Mouse (Mus musculus) G1E-ER4 (cell line): Measurements from ENCODE around the gene Zfp607b. TPM values are rescaled to one million over a fixed set of nuclear protein-coding genes. Genes with fewer than 3 reads are reported as not detected.

Source experiments
- GATA1 ChIP-seq: IDR thresholded peaks from one replicate; pipeline ENCODE4 v1.8.0; 2012; ENCODE audit warnings: low read length, inconsistent platforms
- polyA plus RNA-seq: library from polyadenylated mRNA; stranded (reverse); fragments of >175 nt; gene quantifications from 2 replicates; pipeline ENCODE4 v1.2.3, GENCODE M21; 2012

Gene Zfp607b
- polyA plus RNA-seq, 1 experiment, result 0.08 TPM

GRCm38 (mm10) chr7:27673575-27674131 is 15.5 kb upstream of the Zfp607b start:
- TF ChIP-seq GATA1, result no peak

GRCm38 (mm10) chr7:27674195-27674521 is 15.0 kb upstream of the Zfp607b start:
- no peak for TF ChIP-seq GATA1

- no peak for TF ChIP-seq GATA1
Observed at GRCm38 (mm10) chr7:27674522-27675221, 14.5 kb upstream of the Zfp607b start, which contains the start of gene Map3k10. Map3k10 (minus strand) TSS chr7:27674598.

GRCm38 (mm10) chr7:27675222-27675612 is 13.9 kb upstream of the Zfp607b start:
- no peak for TF ChIP-seq GATA1

GRCm38 (mm10) chr7:27683218-27683617 is 5.9 kb upstream of the Zfp607b start:
- no peak for TF ChIP-seq GATA1

GRCm38 (mm10) chr7:27685220-27685619 is 3.9 kb upstream of the Zfp607b start:
- no peak for TF ChIP-seq GATA1

- TF ChIP-seq GATA1, result no peak
Observed at GRCm38 (mm10) chr7:27685681-27686080, 3.5 kb upstream of the Zfp607b start.

GRCm38 (mm10) chr7:27687043-27687442 is 2.1 kb upstream of the Zfp607b start:
- no peak for TF ChIP-seq GATA1

- no peak for TF ChIP-seq GATA1
Observed at GRCm38 (mm10) chr7:27687836-27688235, 1.3 kb upstream of the Zfp607b start.

GRCm38 (mm10) chr7:27688246-27688788 is 823 bp upstream of the Zfp607b start:
- TF ChIP-seq GATA1, result no peak

GRCm38 (mm10) chr7:27691076-27691475 is 1.9 kb downstream of the Zfp607b start:
- TF ChIP-seq GATA1, result no peak

- TF ChIP-seq GATA1, result no peak
Observed at GRCm38 (mm10) chr7:27696711-27697110, 7.6 kb downstream of the Zfp607b start.

GRCm38 (mm10) chr7:27710402-27710801 is 21.3 kb downstream of the Zfp607b start:
- TF ChIP-seq GATA1, result no peak

GRCm38 (mm10) chr7:27721951-27722350 is 32.8 kb downstream of the Zfp607b start:
- TF ChIP-seq GATA1, result no peak

GRCm38 (mm10) chr7:27725566-27726538 is 36.7 kb downstream of the Zfp607b start:
- no peak for TF ChIP-seq GATA1

- TF ChIP-seq GATA1, result no peak
Observed at GRCm38 (mm10) chr7:27727471-27727870, 38.3 kb downstream of the Zfp607b start.
